Mouse (Mus musculus): Measurements from ENCODE around the gene Pam.

GRCm38 (mm10) chr1:97828087-97828486, 267.4 kb downstream of the Pam start:
- TF ChIP-seq POLR2A (IDR thresholded peaks at IDR 0.05; ENCODE audit: low read depth, low read length) (no peak), CTCF (conservative IDR thresholded peaks at IDR 0.05; ENCODE audit: insufficient read depth, insufficient read length, low read depth, low read length) (no peak)

Measured in kidney, adult 2 months (tissue).